Mouse (Mus musculus) thymus, adult 2 months (tissue): ENCODE measurements around the gene Ccdc90b. TPM values are rescaled to one million over a fixed set of nuclear protein-coding genes. Genes with fewer than 3 reads are reported as not detected.

Experiments used
- DNase-seq: peaks from one replicate; pipeline ENCODE4 v3.0.0; 2021
- H3K27ac ChIP-seq: fragments of 200-500 bp; 2 replicates; pipeline ENCODE4 v1.5.1; 2012; ENCODE audit warnings: low read length, control low read depth; ENCODE audit not compliant: control insufficient read depth, insufficient read depth
- H3K27me3 ChIP-seq: fragments of 200-500 bp; 2 replicates; pipeline ENCODE4 v1.6.1; 2012; ENCODE audit warnings: mild to moderate bottlenecking, low read length, moderate library complexity, mixed read lengths; ENCODE audit not compliant: control insufficient read depth, insufficient read depth
- H3K36me3 ChIP-seq: fragments of 200-500 bp; 2 replicates; pipeline ENCODE4 v1.6.1; 2012; ENCODE audit warnings: mild to moderate bottlenecking, low read length, moderate library complexity; ENCODE audit not compliant: control insufficient read depth, insufficient read depth
- H3K4me1 ChIP-seq: fragments of 200-500 bp; replicated peaks from 2 replicates; pipeline ENCODE4 v1.6.1; 2012; ENCODE audit warnings: low read length; ENCODE audit not compliant: control insufficient read depth, insufficient read depth
- H3K4me3 ChIP-seq: fragments of 200-500 bp; 2 replicates; pipeline ENCODE4 v1.5.1; 2012; ENCODE audit warnings: mild to moderate bottlenecking, low read length, control low read depth, moderate library complexity; ENCODE audit not compliant: control insufficient read depth, insufficient read depth
- CTCF ChIP-seq: fragments of 200-500 bp; IDR thresholded peaks from 2 replicates; pipeline ENCODE4 v1.5.1; 2012; ENCODE audit warnings: mild to moderate bottlenecking, control low read depth, low read length, moderate library complexity, borderline replicate concordance; ENCODE audit not compliant: control insufficient read depth, poor library complexity, insufficient read depth; ENCODE audit errors: extremely low read depth
- POLR2A ChIP-seq: fragments of 200-500 bp; IDR thresholded peaks from 2 replicates; pipeline ENCODE4 v1.6.1; 2012; ENCODE audit warnings: mild to moderate bottlenecking, low read length, control low read depth, moderate library complexity; ENCODE audit not compliant: control insufficient read depth, poor library complexity, insufficient read depth; ENCODE audit errors: extremely low read depth
- WGBS: fragments of 180-500 bp; shearing (Covaris S2); methylation state at CpG from one replicate; pipeline ENCODE4 v1.1.7; 2018; 5-methylcytosine and 5-hydroxymethylcytosine counted together
- polyA plus RNA-seq: library from polyadenylated mRNA; depleted of rRNA; stranded (reverse); fragments of >200 nt; gene quantifications from 2 replicates; pipeline ENCODE4 v1.2.3, GENCODE M21; 2012; rRNA removed

Ccdc90b gene
- polyA plus RNA-seq, 1 experiment: 3.6 TPM

GRCm38 (mm10) chr7:92590842-92591241 is 29.9 kb downstream of the Ccdc90b start:
- no peaks in the 10 kb centered on the region for H3K36me3 ChIP-seq
- no peak overlapping the region for H3K27ac ChIP-seq
- no peaks in the 10 kb centered on the region for H3K4me1 ChIP-seq
- no peaks in the 10 kb centered on the region for H3K27me3 ChIP-seq
- no peak overlapping the region for H3K4me3 ChIP-seq
- WGBS: 94% methylated on average over 2 of the region's 2 CpGs
- TF ChIP-seq CTCF (no peak), POLR2A (no peak)
- DNase-seq: no peak

- no peak for DNase-seq
- Histone ChIP-seq H3K4me1 (no peaks in the 10 kb centered on the region), H3K36me3 (no peaks in the 10 kb centered on the region), H3K27me3 (no peaks in the 10 kb centered on the region), H3K4me3 (no peak overlapping the region), H3K27ac (no peak overlapping the region)
- 93% methylated on average over 7 of the region's 7 CpGs for WGBS
- TF ChIP-seq CTCF (no peak), POLR2A (no peak)
Measured at GRCm38 (mm10) chr7:92604961-92605360, 44.0 kb downstream of the Ccdc90b start.

DNA sequence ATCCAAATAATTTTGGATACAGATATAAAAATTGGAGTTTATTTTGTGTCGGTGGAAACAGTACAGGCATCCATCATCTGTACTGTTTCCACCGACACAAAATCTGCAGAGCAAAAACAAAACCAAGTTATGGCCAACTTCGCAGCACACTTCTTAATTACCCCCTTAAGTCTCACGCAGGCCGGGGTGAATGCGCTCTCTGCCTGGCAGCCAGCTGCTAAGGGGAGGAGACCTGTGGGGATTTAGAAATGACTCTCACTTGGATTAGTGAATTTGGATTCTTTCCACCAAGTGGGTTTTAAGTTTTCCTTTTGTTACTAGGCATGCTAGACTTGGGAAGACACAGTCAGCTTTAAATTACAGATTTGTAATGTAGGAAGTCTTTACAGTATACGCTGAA is 49.9 kb downstream of the Ccdc90b start:
- H3K27me3 ChIP-seq: no peaks in the 10 kb centered on the region
- no peak for DNase-seq
- H3K4me1 ChIP-seq: no peaks in the 10 kb centered on the region
- no peak for TF ChIP-seq CTCF
- no peak for TF ChIP-seq POLR2A
- H3K27ac ChIP-seq: no peak overlapping the region
- no peaks in the 10 kb centered on the region for H3K36me3 ChIP-seq
- no peak overlapping the region for H3K4me3 ChIP-seq
- WGBS: 94% methylated on average over 7 of the region's 7 CpGs

DNA sequence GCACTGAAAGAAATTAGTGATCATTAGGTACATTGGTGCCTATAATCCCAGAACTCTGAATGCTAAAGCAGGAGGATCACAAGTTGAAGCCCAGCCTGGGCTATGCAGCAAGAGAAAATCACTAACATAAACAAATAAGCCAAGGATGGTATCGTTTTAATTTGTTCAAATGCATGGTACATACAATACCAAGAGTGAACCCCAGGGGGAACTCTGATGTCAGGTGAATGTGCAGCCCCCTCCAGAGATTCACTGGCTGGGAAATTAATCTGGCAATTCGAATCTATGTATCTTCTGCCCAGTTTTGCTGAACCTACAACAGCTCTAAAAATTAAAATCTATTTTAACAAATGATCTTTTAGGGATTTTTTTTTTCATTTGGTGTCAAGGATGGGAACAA is 63.5 kb downstream of the Ccdc90b start:
- WGBS: 25% methylated on average over 2 of the region's 2 CpGs
- Histone ChIP-seq H3K36me3 (no peaks in the 10 kb centered on the region), H3K27me3 (no peaks in the 10 kb centered on the region), H3K4me1 (no peaks in the 10 kb centered on the region), H3K27ac (no peak overlapping the region), H3K4me3 (no peak overlapping the region)
- TF ChIP-seq CTCF (no peak), POLR2A (no peak)
- peak; percentile 23 for DNase-seq

GRCm38 (mm10) chr7:92630167-92630566 is 69.2 kb downstream of the Ccdc90b start:
- no peaks in the 10 kb centered on the region for H3K27me3 ChIP-seq
- TF ChIP-seq POLR2A (no peak), CTCF (no peak)
- no peaks in the 10 kb centered on the region for H3K4me1 ChIP-seq
- no peak overlapping the region for H3K4me3 ChIP-seq
- 51% methylated on average over 2 of the region's 2 CpGs for WGBS
- no peak overlapping the region for H3K27ac ChIP-seq
- no peak for DNase-seq
- no peaks in the 10 kb centered on the region for H3K36me3 ChIP-seq

Other genes with a start within 250 kb of the Ccdc90b start
- 0.39 and 0.47 TPM in 2 replicates for gene Ankrd42, start 76.0 kb downstream of the Ccdc90b start, polyA plus RNA-seq
- gene Pcf11, start 108.8 kb downstream of the Ccdc90b start, polyA plus RNA-seq: 37.5 and 42.7 TPM in 2 replicates
- gene Rab30, start 180.5 kb downstream of the Ccdc90b start, polyA plus RNA-seq: 1.1 and 1.2 TPM in 2 replicates